Mouse (Mus musculus) gastrocnemius, postnatal 25 days (tissue): Measurements from ENCODE around the gene Poln. TPM values are rescaled to one million over a fixed set of nuclear protein-coding genes. Genes with fewer than 3 reads are reported as not detected.

Experiments used
- DNase-seq: peaks from one replicate; pipeline ENCODE4 v3.0.0; 2022
- total RNA-seq, 2 experiments: library from RNA; stranded (reverse); gene quantifications; 1 replicate in 1 of 2; 2 replicates in 1 of 2; pipeline ENCODE4 v1.2.3; 2021

The Poln gene
- total RNA-seq, 2 experiments from 2014 or later, result 0.87 TPM; not detected in 1

- peak; percentile 54 for DNase-seq
Measured at GRCm38 (mm10) chr5:33983309-33984121, 185.7 kb downstream of the Poln start, which contains the start of gene Gm1673. Gene Gm1673 (plus strand): TSS chr5:33983433.

GRCm38 (mm10) chr5:33982731-33983259 lies 186.5 kb downstream of the Poln start:
- DNase-seq, result no peak

- DNase-seq, result no peak
Measured at GRCm38 (mm10) chr5:33976267-33976666, 193.0 kb downstream of the Poln start.

GRCm38 (mm10) chr5:33974736-33975135 lies 194.5 kb downstream of the Poln start:
- no peak for DNase-seq

- no peak for DNase-seq
Measured at GRCm38 (mm10) chr5:33959382-33959781, 209.9 kb downstream of the Poln start.

Other genes starting within 250 kb of the Poln start
- gene Nelfa, start 233.0 kb downstream of the Poln start, total RNA-seq, result 1 to 10 TPM; 4.7 to 6.6 TPM
- gene Gm1673, start 186.0 kb downstream of the Poln start, total RNA-seq, result not detected
- under 1 TPM; 0.08 to 0.59 TPM for gene Nat8l, start 173.5 kb downstream of the Poln start, total RNA-seq
- gene Haus3, start 79 bp upstream of the Poln start, total RNA-seq, result 1 to 10 TPM; 3.4 to 3.7 TPM
- gene Mxd4, start 18.3 kb upstream of the Poln start, total RNA-seq, result 10 to 100 TPM; 27.2 to 43.3 TPM
- gene Zfyve28, start 119.0 kb upstream of the Poln start, total RNA-seq, result under 1 TPM; 0.20 to 0.48 TPM
- gene Cfap99, start 119.2 kb upstream of the Poln start, total RNA-seq, result not detected
- gene Rnf4, start 166.8 kb upstream of the Poln start, total RNA-seq, result 10 to 100 TPM; 16.6 to 20.0 TPM
- 10 to 100 TPM; 12.6 to 13.0 TPM for gene Fam193a, start 200.5 kb upstream of the Poln start, total RNA-seq